Mouse (Mus musculus) brain, embryonic 14.5 days (tissue): ENCODE measurements around the gene Ltv1.

Experiments used
- CTCF ChIP-seq: fragments of 200-500 bp; IDR thresholded peaks from 2 replicates; pipeline ENCODE4 v1.5.1; 2012; ENCODE audit warnings: inconsistent platforms, mild to moderate bottlenecking, moderate library complexity, borderline replicate concordance; ENCODE audit not compliant: insufficient read depth, insufficient read length; ENCODE audit errors: extremely low read depth
- POLR2A ChIP-seq: fragments of 200-500 bp; IDR thresholded peaks from 2 replicates; pipeline ENCODE4 v1.6.1; 2012; ENCODE audit warnings: mild to moderate bottlenecking, inconsistent platforms, borderline replicate concordance; ENCODE audit not compliant: poor library complexity, insufficient read depth, insufficient read length, severe bottlenecking; ENCODE audit errors: extremely low read depth

- TF ChIP-seq CTCF: no peak
- TF ChIP-seq POLR2A: no peak
Measured at GRCm38 (mm10) chr10:13209930-13210637, 17.1 kb upstream of the Ltv1 start.
